In the genomic region with DNA sequence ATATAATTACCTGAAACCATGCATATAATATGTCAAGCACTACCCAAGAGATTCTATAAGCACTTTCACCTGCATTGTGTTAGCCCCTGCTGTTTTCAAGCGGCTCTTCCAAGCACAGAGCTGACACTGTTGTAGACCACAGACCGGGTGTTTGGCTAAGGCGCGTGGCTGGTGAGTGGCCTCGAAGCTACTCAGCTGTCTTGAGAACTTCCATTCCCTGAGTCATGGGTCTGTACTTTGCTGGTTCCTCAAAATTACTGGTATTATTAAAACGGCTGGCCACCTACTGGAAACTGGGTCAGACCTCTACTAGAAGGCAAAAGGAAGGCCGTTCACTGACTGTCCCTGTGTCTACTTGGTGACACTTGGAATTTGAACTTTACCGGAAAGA, we compare ENCODE assay signal across 21 mouse cellular contexts. TPM values are rescaled to one million over a fixed set of nuclear protein-coding genes. Genes with fewer than 3 reads are reported as not detected.
DNase-seq lines count a peak whose midpoint lies in the region; ATAC-seq lines count a peak whose summit lies in the region.
"Had no signal": no experiment of that assay in that cellular context is flagged by ENCODE, and none has a peak within 500 bp of the region (broad histone marks: within the 10 kb centered on the region; RNA-seq: fewer than 3 reads in every experiment).

No protein-coding gene starts in this region.

- H3K4me3 ChIP-seq in heart, embryonic 10.5 days = no peak overlapping the region
- H3K4me3 ChIP-seq in embryonic facial prominence, embryonic 11.5 days (ENCODE audit: low read depth, low read length) = no peak overlapping the region
- H3K4me3 ChIP-seq in limb, embryonic 12.5 days (replicated peaks) = no peak overlapping the region
- no peak overlapping the region for H3K4me3 ChIP-seq in liver, embryonic 11.5 days (ENCODE audit: low read depth, low read length)
- H3K4me3 ChIP-seq: intestine, embryonic 15.5 days had no signal

- H3K4me1 ChIP-seq in heart, embryonic 10.5 days = peaks cover 10% of the 10 kb centered on the region
- no peaks in the 10 kb centered on the region for H3K4me1 ChIP-seq in embryonic facial prominence, embryonic 11.5 days (ENCODE audit: control insufficient read depth, insufficient read depth, low read length)
- peaks cover 16% of the 10 kb centered on the region for H3K4me1 ChIP-seq in limb, embryonic 12.5 days (replicated peaks)
- no peaks in the 10 kb centered on the region; the same call in 1 of the 2 replicates for H3K4me1 ChIP-seq in liver, embryonic 11.5 days (replicated peaks; ENCODE audit: control insufficient read depth, insufficient read depth, low read length)

- H3K4me2 ChIP-seq in embryonic facial prominence, embryonic 11.5 days (ENCODE audit: low read depth, low read length) = no peak overlapping the region
- no peak overlapping the region for H3K4me2 ChIP-seq in limb, embryonic 12.5 days
- no peak overlapping the region for H3K4me2 ChIP-seq in liver, embryonic 11.5 days
- H3K4me2 ChIP-seq: hindbrain, embryonic 14.5 days; intestine, embryonic 15.5 days had no signal

- no peaks in the 10 kb centered on the region for H3K27me3 ChIP-seq in heart, embryonic 10.5 days (ENCODE audit: insufficient read depth, poor library complexity, severe bottlenecking)
- H3K27me3 ChIP-seq in embryonic facial prominence, embryonic 11.5 days (ENCODE audit: control insufficient read depth, insufficient read depth, low read length) = no peaks in the 10 kb centered on the region
- no peaks in the 10 kb centered on the region for H3K27me3 ChIP-seq in limb, embryonic 12.5 days
- H3K27me3 ChIP-seq in liver, embryonic 11.5 days (replicated peaks; ENCODE audit: control insufficient read depth, insufficient read depth, low read length) = no peaks in the 10 kb centered on the region
- H3K27me3 ChIP-seq: intestine, embryonic 15.5 days; Patski had no signal

- no peak for ATAC-seq in embryonic facial prominence, embryonic 11.5 days (replicated peaks; ENCODE audit: insufficient number of reproducible peaks, low FRiP score, low TSS enrichment, low read depth)
- ATAC-seq in limb, embryonic 12.5 days (ENCODE audit: insufficient number of reproducible peaks, insufficient read depth, low FRiP score, low TSS enrichment, low read depth) = no peak
- ATAC-seq in liver, embryonic 11.5 days (replicated peaks; ENCODE audit: low FRiP score) = no peak
- ATAC-seq: activated CD4-positive, CD25-positive, alpha-beta regulatory T cell, adult 4 months; forebrain, embryonic 16.5 days; intestine, embryonic 15.5 days; midbrain, embryonic 16.5 days had no signal

- H3K9me3 ChIP-seq in heart, embryonic 10.5 days = no peaks in the 10 kb centered on the region
- no peaks in the 10 kb centered on the region for H3K9me3 ChIP-seq in embryonic facial prominence, embryonic 11.5 days (replicated peaks; ENCODE audit: control insufficient read depth, low read length)
- H3K9me3 ChIP-seq in limb, embryonic 12.5 days = no peaks in the 10 kb centered on the region
- no peaks in the 10 kb centered on the region for H3K9me3 ChIP-seq in liver, embryonic 11.5 days (ENCODE audit: control insufficient read depth, low read length)
- H3K9me3 ChIP-seq: intestine, embryonic 15.5 days had no signal

- H3K9ac ChIP-seq in embryonic facial prominence, embryonic 11.5 days (replicated peaks; ENCODE audit: low read length) = no peak overlapping the region
- H3K9ac ChIP-seq in limb, embryonic 12.5 days (replicated peaks) = no peak overlapping the region
- no peak overlapping the region for H3K9ac ChIP-seq in liver, embryonic 11.5 days (ENCODE audit: low read depth, low read length)
- H3K9ac ChIP-seq: hindbrain, embryonic 14.5 days; intestine, embryonic 15.5 days had no signal

- H3K36me3 ChIP-seq in heart, embryonic 10.5 days = no peaks in the 10 kb centered on the region
- no peaks in the 10 kb centered on the region for H3K36me3 ChIP-seq in embryonic facial prominence, embryonic 11.5 days (replicated peaks; ENCODE audit: control insufficient read depth, insufficient read depth, low read depth, low read length)
- H3K36me3 ChIP-seq in limb, embryonic 12.5 days = no peaks in the 10 kb centered on the region
- H3K36me3 ChIP-seq in liver, embryonic 11.5 days (ENCODE audit: control insufficient read depth, insufficient read depth, low read length) = no peaks in the 10 kb centered on the region
- H3K36me3 ChIP-seq: intestine, embryonic 15.5 days had no signal

- peak; percentile 93 for DNase-seq in heart, adult 11 months
- no peak for DNase-seq in heart, embryonic 10.5 days (ENCODE audit: low spot score)
- DNase-seq in lung, postnatal 10 days = peak; percentile 11
- DNase-seq in lung, postnatal 36 days = no peak
- DNase-seq in embryonic facial prominence, embryonic 11.5 days (ENCODE audit: low spot score) = no peak
- no peak for DNase-seq in spleen, adult 12 weeks (ENCODE audit: low spot score)
- DNase-seq in liver, embryonic 11.5 days (ENCODE audit: low spot score) = no peak
- DNase-seq: adrenal gland, postnatal 36 days; cerebellum, adult 9-10 months; kidney, postnatal 14 days; liver had no signal

- no peak overlapping the region for H3K27ac ChIP-seq in heart, embryonic 10.5 days
- H3K27ac ChIP-seq in embryonic facial prominence, embryonic 11.5 days (replicated peaks; ENCODE audit: low read depth, low read length) = 0 out of 2 replicates have a peak overlapping the region, but pooled peaks have one; percentile 16
- H3K27ac ChIP-seq in limb, embryonic 12.5 days = peak overlapping the region; percentile 53
- no peak overlapping the region for H3K27ac ChIP-seq in liver, embryonic 11.5 days (ENCODE audit: low read depth, low read length)
- H3K27ac ChIP-seq: hindbrain, embryonic 14.5 days; intestine, embryonic 15.5 days had no signal

- WGBS in heart, embryonic 10.5 days = 75% methylated on average over 8 of the region's 8 CpGs
- 54% methylated on average over 8 of the region's 8 CpGs for WGBS in embryonic facial prominence, embryonic 11.5 days
- WGBS in limb, embryonic 12.5 days = 61% methylated on average over 8 of the region's 8 CpGs
- 67% methylated on average over 8 of the region's 8 CpGs for WGBS in liver, embryonic 11.5 days

RNA-seq across cellular contexts. Expression of gene Snx18, which starts 4.5 kb away (rescaled TPM):
- 18.0 and 22.4 TPM in 2 replicates for polyA plus RNA-seq in heart, embryonic 10.5 days (2016; fragmentation: Nextera tagmentation; extraction: Ambion mirVana)
- polyA plus RNA-seq in embryonic facial prominence, embryonic 11.5 days (2014; fragmentation: Nextera tagmentation; extraction: Ambion mirVana) = 33.3 and 34.7 TPM in 2 replicates
- polyA plus RNA-seq in limb, embryonic 12.5 days (2016; fragmentation: Nextera tagmentation; extraction: Ambion mirVana) = 40.6 and 41.5 TPM in 2 replicates
- polyA plus RNA-seq in liver, embryonic 11.5 days (2014; fragmentation: Nextera tagmentation; extraction: Ambion mirVana) = 14.9 and 16.0 TPM in 2 replicates

RNA-seq across cellular contexts. Expression of gene Hspb3, which starts 40.6 kb away (rescaled TPM):
- polyA plus RNA-seq in heart, embryonic 10.5 days (2016; fragmentation: Nextera tagmentation; extraction: Ambion mirVana) = 42.9 and 76.4 TPM in 2 replicates
- polyA plus RNA-seq in embryonic facial prominence, embryonic 11.5 days (2014; fragmentation: Nextera tagmentation; extraction: Ambion mirVana) = 0.66 and 1.4 TPM in 2 replicates
- polyA plus RNA-seq in limb, embryonic 12.5 days (2016; fragmentation: Nextera tagmentation; extraction: Ambion mirVana) = 3.0 and 4.0 TPM in 2 replicates
- polyA plus RNA-seq in liver, embryonic 11.5 days (2014; fragmentation: Nextera tagmentation; extraction: Ambion mirVana) = 0.25 and 0.59 TPM in 2 replicates
- polyA plus RNA-seq: activated CD4-positive, CD25-positive, alpha-beta regulatory T cell, adult 4 months; C2C12; intestine, embryonic 15.5 days; midbrain, embryonic 16.5 days; Patski; testis, adult 2 months; urinary bladder, adult 2 months had no signal

Comparison
In these comparisons a context has a peak if more than half of its experiments do, and no peak if none do; other contexts are left out.
1. DNase-seq: peak in heart, adult 11 months (single experiment) and lung, postnatal 10 days (single experiment); none in heart, embryonic 10.5 days (single experiment), lung, postnatal 36 days (single experiment), embryonic facial prominence, embryonic 11.5 days (single experiment), spleen, adult 12 weeks (single experiment) and liver, embryonic 11.5 days (single experiment).
2. H3K27ac ChIP-seq: peak in embryonic facial prominence, embryonic 11.5 days (single experiment) and limb, embryonic 12.5 days (single experiment); none in heart, embryonic 10.5 days (single experiment) and liver, embryonic 11.5 days (single experiment).